Mouse (Mus musculus): ENCODE results near the gene Klf7. TPM values are rescaled to one million over a fixed set of nuclear protein-coding genes. Genes with fewer than 3 reads are reported as not detected.

Gene Klf7
- total RNA-seq, 2 experiments from 2014 or later = 6.7 to 7.2 TPM

DNA sequence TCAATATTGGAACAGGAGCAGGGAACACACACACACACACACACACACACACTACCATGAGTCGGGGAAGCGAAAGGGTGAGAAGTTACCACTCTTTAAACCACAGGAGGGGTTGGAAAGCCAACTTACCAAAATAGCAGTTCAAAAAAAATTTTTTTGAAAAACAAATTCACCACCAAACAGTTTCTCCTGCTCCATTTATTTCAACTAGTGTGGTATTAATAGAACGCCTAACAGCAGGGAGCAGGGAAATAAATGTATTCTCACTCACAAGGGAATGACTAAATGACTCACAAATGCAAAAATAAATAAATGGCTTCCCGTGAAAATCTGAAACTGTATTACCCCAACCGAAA is 127.0 kb downstream of the Klf7 start:
- intact Hi-C loops (cut with DNase I) = no loop called here
- DNase-seq = no peak

GRCm38 (mm10) chr1:63994248-63995136 is 127.6 kb downstream of the Klf7 start:
- intact Hi-C loops (cut with DNase I) = no loop called here
- DNase-seq = no peak

DNA sequence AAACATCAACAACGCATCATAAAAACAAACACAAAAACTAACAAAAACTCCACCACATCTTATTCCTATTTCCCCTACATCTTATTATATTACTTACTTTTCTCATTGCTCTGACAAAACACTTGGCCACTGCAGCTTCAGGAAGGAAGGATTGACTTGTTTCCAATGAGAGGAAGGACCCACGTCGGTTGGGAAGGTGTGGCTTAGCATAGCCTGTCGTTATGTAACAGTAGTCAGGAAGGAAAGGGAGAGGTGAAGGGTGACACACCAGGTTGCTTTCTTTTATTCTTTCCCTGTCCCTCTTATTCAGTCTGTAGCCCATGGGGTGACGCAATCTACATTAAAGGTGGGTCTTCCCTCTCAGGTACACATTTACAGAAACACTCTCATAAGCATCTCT is 129.6 kb downstream of the Klf7 start:
- intact Hi-C loops (cut with DNase I) = no loop called here
- DNase-seq = no peak

- intact Hi-C loops (cut with DNase I) = no loop called here
These were observed 131.7 kb downstream of the Klf7 start for GRCm38 (mm10) chr1:63990416-63990815.

DNA sequence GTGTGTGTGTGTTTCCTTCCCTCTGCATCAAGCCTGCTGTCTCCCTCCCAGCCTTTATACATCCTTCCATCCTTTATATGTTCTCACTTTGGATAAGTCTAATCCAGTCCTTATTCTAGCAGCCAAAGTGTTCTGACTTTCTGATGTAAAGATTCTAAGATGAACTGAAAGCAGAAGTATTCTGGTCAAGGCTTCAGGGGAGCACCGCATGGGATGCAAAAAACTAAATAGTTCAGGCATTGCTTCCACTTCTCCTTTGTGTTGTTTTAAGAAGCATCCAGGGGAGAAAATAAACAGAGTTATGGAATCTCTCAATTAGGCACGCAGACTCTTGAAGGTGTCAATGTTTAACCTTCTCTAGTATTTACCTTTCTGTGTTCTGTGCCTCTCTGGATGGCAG is 141.3 kb downstream of the Klf7 start:
- DNase-seq = no peak
- intact Hi-C loops (cut with DNase I) = no loop called here

More at GRCm38 (mm10) chr1:63990416-63990815, 131.7 kb downstream of the Klf7 start:
- no peak for DNase-seq

Small RNA genes within 50 kb of the gene (microRNA-seq; reads per million reads assigned to microRNA genes)
- gene Mir6899 = 0 to 0.36 reads per million in 2 experiments

All from gastrocnemius, postnatal 36 days (tissue).